Mouse (Mus musculus) midbrain, embryonic 10.5 days (tissue): ENCODE measurements around the gene Hdac7. TPM values are rescaled to one million over a fixed set of nuclear protein-coding genes. Genes with fewer than 3 reads are reported as not detected.

Experiments
- DNase-seq: peaks from one replicate; pipeline ENCODE4 v3.0.0-alpha.2; 2017; ENCODE audit warnings: low spot score
- H3K27ac ChIP-seq: fragments of 300-500 bp; sonication (generic); replicated peaks from 2 replicates; pipeline ENCODE4 v1.5.1; 2016; ENCODE audit warnings: mild to moderate bottlenecking
- H3K27me3 ChIP-seq: fragments of 300-500 bp; sonication (generic); 2 replicates; pipeline ENCODE4 v1.6.1; 2016; ENCODE audit warnings: low read depth, mild to moderate bottlenecking; ENCODE audit not compliant: poor library complexity, severe bottlenecking
- H3K36me3 ChIP-seq: fragments of 300-500 bp; sonication (generic); 2 replicates; pipeline ENCODE4 v1.6.1; 2016; ENCODE audit warnings: mild to moderate bottlenecking, moderate library complexity
- H3K4me1 ChIP-seq: fragments of 300-500 bp; sonication (generic); 2 replicates; pipeline ENCODE4 v1.6.1; 2016
- H3K4me3 ChIP-seq: fragments of 300-500 bp; sonication (generic); 2 replicates; pipeline ENCODE4 v1.5.1; 2016; ENCODE audit warnings: mild to moderate bottlenecking, moderate library complexity
- H3K9me3 ChIP-seq: fragments of 300-500 bp; sonication (generic); replicated peaks from 2 replicates; pipeline ENCODE4 v1.6.1; 2016; ENCODE audit warnings: mild to moderate bottlenecking
- WGBS: fragments of 180-500 bp; shearing (Covaris S2); methylation state at CpG from one replicate; pipeline ENCODE4 v1.1.7; 2016; 5-methylcytosine and 5-hydroxymethylcytosine counted together
- polyA plus RNA-seq: library from polyadenylated mRNA; unstranded; fragments of >200 nt; fragmentation: Nextera tagmentation; extraction: Ambion mirVana; gene quantifications from 2 replicates; pipeline ENCODE4 v1.2.1, GENCODE M21; 2016

The Hdac7 gene
- polyA plus RNA-seq, 1 experiment from 2014 or later: 23.9 TPM

- Histone ChIP-seq H3K27ac (no peak overlapping the region), H3K36me3 (no peaks in the 10 kb centered on the region), H3K4me1 (peaks cover 47% of the 10 kb centered on the region), H3K9me3 (no peaks in the 10 kb centered on the region), H3K27me3 (no peaks in the 10 kb centered on the region), H3K4me3 (no peak overlapping the region)
- no peak for DNase-seq
- WGBS: 94% methylated on average over 24 of the region's 24 CpGs
These were observed 97.6 kb downstream of the Hdac7 start for GRCm38 (mm10) chr15:97746748-97747147.

GRCm38 (mm10) chr15:97746278-97746677 lies 98.0 kb downstream of the Hdac7 start:
- Histone ChIP-seq H3K27me3 (no peaks in the 10 kb centered on the region), H3K27ac (no peak overlapping the region), H3K36me3 (no peaks in the 10 kb centered on the region), H3K9me3 (no peaks in the 10 kb centered on the region), H3K4me1 (peaks cover 52% of the 10 kb centered on the region), H3K4me3 (no peak overlapping the region)
- DNase-seq: no peak
- WGBS: 97% methylated on average over 10 of the region's 10 CpGs

DNA sequence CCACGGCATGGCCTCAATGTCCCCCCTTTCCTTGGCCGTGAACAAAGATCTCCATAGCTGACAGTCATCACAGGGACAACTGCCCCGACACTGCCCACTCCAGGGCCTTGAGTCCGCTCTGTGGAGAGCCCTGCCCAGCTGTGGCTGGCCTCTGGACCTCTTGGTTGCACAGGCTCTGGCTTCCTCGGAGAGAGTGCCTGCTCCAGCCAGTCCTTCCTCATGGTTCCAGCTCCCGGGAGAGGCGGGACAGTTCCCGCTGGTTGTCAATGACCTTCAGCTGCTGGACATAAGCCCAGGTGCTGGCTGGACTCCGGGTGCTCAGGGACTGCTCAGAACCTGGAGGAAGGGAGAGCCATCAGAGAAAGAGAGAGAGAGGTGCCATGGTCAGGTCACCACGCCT lies 99.0 kb downstream of the Hdac7 start:
- 82% methylated on average over 10 of the region's 10 CpGs for WGBS
- Histone ChIP-seq H3K27me3 (no peaks in the 10 kb centered on the region), H3K27ac (peak overlapping the region; percentile 9), H3K36me3 (no peaks in the 10 kb centered on the region), H3K9me3 (no peaks in the 10 kb centered on the region), H3K4me1 (peaks cover 48% of the 10 kb centered on the region), H3K4me3 (no peak overlapping the region)
- DNase-seq: no peak

DNA sequence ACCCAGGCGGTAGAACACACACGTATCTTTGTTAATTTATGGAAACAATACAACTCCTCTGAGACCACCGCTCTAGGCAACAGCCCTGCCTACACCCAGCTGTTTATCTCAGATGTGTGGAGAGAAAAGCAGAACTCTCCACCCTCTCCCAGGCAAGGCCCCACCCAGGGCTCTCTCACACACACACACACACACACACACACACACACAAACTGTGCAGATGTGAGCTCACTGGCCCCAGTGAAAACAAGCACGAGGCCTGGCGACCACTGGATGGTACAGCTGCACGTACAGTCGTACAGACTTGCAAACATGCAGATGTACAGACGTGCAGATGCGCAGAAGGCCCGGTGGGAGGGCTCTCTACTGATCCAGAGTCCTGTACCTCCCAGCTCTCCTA lies 99.4 kb downstream of the Hdac7 start:
- DNase-seq: no peak
- no peaks in the 10 kb centered on the region for H3K27me3 ChIP-seq
- no peaks in the 10 kb centered on the region for H3K36me3 ChIP-seq
- H3K9me3 ChIP-seq: no peaks in the 10 kb centered on the region
- no peak overlapping the region for H3K4me3 ChIP-seq
- H3K4me1 ChIP-seq: peaks cover 45% of the 10 kb centered on the region
- WGBS: 85% methylated on average over 10 of the region's 10 CpGs
- H3K27ac ChIP-seq: peak overlapping the region; percentile 9; the same call in 1 of the 2 replicates

GRCm38 (mm10) chr15:97743961-97744525 lies 100.3 kb downstream of the Hdac7 start:
- no peak overlapping the region for H3K4me3 ChIP-seq
- no peaks in the 10 kb centered on the region for H3K27me3 ChIP-seq
- no peaks in the 10 kb centered on the region for H3K36me3 ChIP-seq
- DNase-seq: no peak
- peaks cover 41% of the 10 kb centered on the region for H3K4me1 ChIP-seq
- H3K9me3 ChIP-seq: no peaks in the 10 kb centered on the region
- 78% methylated on average over 12 of the region's 12 CpGs for WGBS
- H3K27ac ChIP-seq: no peak overlapping the region; the same call in 1 of the 2 replicates

DNA sequence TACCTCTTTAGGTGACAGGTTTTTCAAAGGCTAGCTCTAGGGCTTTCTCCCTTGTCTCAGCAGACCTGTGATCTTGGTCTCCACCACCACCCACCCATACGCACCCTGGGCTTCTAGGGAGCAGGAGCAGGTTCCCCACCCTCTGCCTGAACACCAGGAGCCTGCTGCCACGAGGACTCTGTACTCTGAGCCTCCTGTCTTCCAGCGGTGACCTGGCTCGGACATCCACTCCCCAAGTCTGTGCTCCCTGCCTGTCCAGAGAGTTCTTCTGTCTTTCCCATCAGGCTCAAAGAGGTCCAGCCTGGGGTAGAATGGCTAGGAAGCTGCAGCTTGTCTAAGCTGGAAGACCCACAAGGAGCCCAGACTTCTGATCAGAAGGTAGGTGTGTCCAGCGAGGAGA lies 101.1 kb downstream of the Hdac7 start:
- Histone ChIP-seq H3K27ac (no peak overlapping the region; the same call in 1 of the 2 replicates), H3K9me3 (no peaks in the 10 kb centered on the region), H3K4me3 (no peak overlapping the region), H3K27me3 (no peaks in the 10 kb centered on the region), H3K36me3 (no peaks in the 10 kb centered on the region), H3K4me1 (peaks cover 33% of the 10 kb centered on the region)
- 90% methylated on average over 5 of the region's 5 CpGs for WGBS
- DNase-seq: no peak

Other genes with a start within 250 kb of the Hdac7 start
- gene Rpap3, start 138.7 kb downstream of the Hdac7 start, polyA plus RNA-seq: 40.4 and 41.7 TPM in 2 replicates
- gene Endou, start 113.2 kb downstream of the Hdac7 start, polyA plus RNA-seq: 0.12 and 0.26 TPM in 2 replicates
- gene Rapgef3, start 76.5 kb downstream of the Hdac7 start, polyA plus RNA-seq: 5.3 and 6.0 TPM in 2 replicates
- gene Slc48a1, start 66.0 kb downstream of the Hdac7 start, polyA plus RNA-seq: 30.5 and 36.3 TPM in 2 replicates
- gene Vdr, start 66.1 kb upstream of the Hdac7 start, polyA plus RNA-seq: 0.72 and 1.0 TPM in 2 replicates
- 55.6 and 61.1 TPM in 2 replicates for gene Tmem106c, start 119.7 kb upstream of the Hdac7 start, polyA plus RNA-seq
- gene Col2a1, start 160.2 kb upstream of the Hdac7 start, polyA plus RNA-seq: 142 and 151 TPM in 2 replicates
- gene Pfkm, start 248.1 kb upstream of the Hdac7 start, polyA plus RNA-seq: 36.3 and 43.1 TPM in 2 replicates
- 46.2 and 47.3 TPM in 2 replicates for gene Senp1, start 249.2 kb upstream of the Hdac7 start, polyA plus RNA-seq